Mouse (Mus musculus): ENCODE measurements around the gene Phf3. TPM values are rescaled to one million over a fixed set of nuclear protein-coding genes. Genes with fewer than 3 reads are reported as not detected.

Gene Phf3
- total and polyA plus RNA-seq, 2 experiments: 11.7 to 41.4 TPM

- Histone ChIP-seq H3K9ac (ENCODE audit: low read depth, low read length) (no peak overlapping the region), H3K27ac (replicated peaks; ENCODE audit: insufficient read depth, low read depth, low read length) (no peak overlapping the region), H3K36me3 (ENCODE audit: control insufficient read depth, insufficient read depth, low read length) (no peaks in the 10 kb centered on the region), H3K79me2 (ENCODE audit: control insufficient read depth, insufficient read depth, low read length) (no peaks in the 10 kb centered on the region), H3K27me3 (ENCODE audit: control insufficient read depth, insufficient read depth, low read length) (no peaks in the 10 kb centered on the region), H3K4me3 (ENCODE audit: insufficient read depth, low read depth, low read length) (no peak overlapping the region), H3K4me1 (ENCODE audit: control insufficient read depth, insufficient read depth, low read length) (no peaks in the 10 kb centered on the region)
- TF ChIP-seq POLR2A (IDR thresholded peaks at IDR 0.05; ENCODE audit: extremely low read depth, insufficient read depth, low read length) (no peak), CTCF (IDR thresholded peaks at IDR 0.05; ENCODE audit: low read depth, low read length) (no peak)
- WGBS: 68% methylated on average over 3 of the region's 3 CpGs
- DNase-seq (ENCODE audit: extremely low read depth, low read depth, low spot score): no peak
Measured at GRCm38 (mm10) chr1:30755453-30756224, 118.1 kb downstream of the Phf3 start.

Other genes with a start within 250 kb of the Phf3 start
- not detected in 2 replicates for gene AC153137.1, start 104.0 kb upstream of the Phf3 start, total RNA-seq (2014; rRNA removed)
- gene AC153137.1, start 104.0 kb upstream of the Phf3 start, polyA plus RNA-seq (2012; rRNA removed): not detected in 2 replicates